Mouse (Mus musculus) G1E (cell line): Measurements from ENCODE around the gene Ccdc60.

Source experiments
- CTCF ChIP-seq: IDR thresholded peaks from 2 replicates; pipeline ENCODE4 v1.5.1; 2012; ENCODE audit warnings: low read depth, low read length, inconsistent platforms, mixed read lengths
- GATA1 ChIP-seq: IDR thresholded peaks from 2 replicates; pipeline ENCODE4 v1.6.1; 2012; ENCODE audit warnings: borderline replicate concordance, low read length, inconsistent platforms, mixed read lengths
- GATA2 ChIP-seq: IDR thresholded peaks from 2 replicates; pipeline ENCODE4 v1.6.1; 2012; ENCODE audit warnings: low read depth, low read length, inconsistent platforms, borderline replicate concordance
- POLR2AphosphoS5 ChIP-seq: IDR thresholded peaks from 2 replicates; pipeline ENCODE4 v1.6.1; 2012; ENCODE audit warnings: low read depth, low read length, inconsistent platforms; ENCODE audit not compliant: insufficient replicate concordance
- TAL1 ChIP-seq: conservative IDR thresholded peaks from 2 replicates; pipeline ENCODE4 v1.6.1; 2012; ENCODE audit warnings: low read depth, low read length, inconsistent platforms, mixed read lengths

DNA sequence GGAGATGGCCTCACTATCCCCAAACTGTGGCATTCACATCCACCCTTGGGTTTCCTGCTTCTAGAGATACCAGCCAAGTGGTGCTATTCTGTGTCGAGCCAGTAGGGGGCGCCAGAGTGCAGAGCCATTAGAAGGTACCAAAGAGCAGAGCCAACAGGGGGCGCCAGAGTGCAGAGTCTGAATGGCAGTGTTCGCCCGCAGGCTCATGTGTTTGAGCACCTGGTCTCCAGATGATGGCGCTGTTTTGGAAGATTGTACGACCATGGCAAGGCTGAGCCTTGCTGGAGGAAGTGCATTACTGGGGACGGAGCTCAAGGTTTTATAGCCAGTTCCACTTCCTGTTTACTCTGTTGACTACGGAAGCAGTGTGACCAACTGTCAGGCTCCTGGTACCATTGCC lies 172.2 kb downstream of the Ccdc60 start:
- TF ChIP-seq CTCF (peak; percentile 41), GATA1 (no peak), POLR2AphosphoS5 (no peak), GATA2 (no peak), TAL1 (no peak)
